Mouse (Mus musculus) neural tube, embryonic 11.5 days (tissue): ENCODE results near the gene Slco4c1. TPM values are rescaled to one million over a fixed set of nuclear protein-coding genes. Genes with fewer than 3 reads are reported as not detected.
A peak's percentile ranks its signal among the peaks of the same experiment; 100 is the strongest.

ENCODE experiments used
- ATAC-seq: fragments of 200-750 bp; cut with Nextera tagmentation; 2 replicates; pipeline ENCODE4 v1.8.0; 2017; ENCODE audit warnings: moderate number of reproducible peaks, mild to moderate bottlenecking, moderate TSS enrichment, moderate library complexity; ENCODE audit not compliant: insufficient read depth, low FRiP score, low TSS enrichment
- DNase-seq: peaks from one replicate; pipeline ENCODE4 v3.0.0-alpha.2; 2015; ENCODE audit warnings: low spot score
- H3K27ac ChIP-seq: fragments of 300-500 bp; sonication (generic); 2 replicates; pipeline ENCODE4 v1.5.1; 2014; ENCODE audit warnings: low read depth, mild to moderate bottlenecking, low read length
- H3K27me3 ChIP-seq: fragments of 300-500 bp; sonication (generic); 2 replicates; pipeline ENCODE4 v1.6.1; 2014; ENCODE audit warnings: mild to moderate bottlenecking, low read length, mixed read lengths; ENCODE audit not compliant: control insufficient read depth, insufficient read depth
- H3K36me3 ChIP-seq: fragments of 300-500 bp; sonication (generic); 2 replicates; pipeline ENCODE4 v1.6.1; 2014; ENCODE audit warnings: mild to moderate bottlenecking, low read length, moderate library complexity, mixed read lengths; ENCODE audit not compliant: control insufficient read depth, insufficient read depth
- H3K4me1 ChIP-seq: fragments of 300-500 bp; sonication (generic); 2 replicates; pipeline ENCODE4 v1.6.1; 2014; ENCODE audit warnings: low read length, mixed read lengths; ENCODE audit not compliant: control insufficient read depth, insufficient read depth
- H3K4me2 ChIP-seq: fragments of 300-500 bp; sonication (generic); 2 replicates; pipeline ENCODE4 v1.6.1; 2014; ENCODE audit warnings: low read depth, mild to moderate bottlenecking, moderate library complexity
- H3K4me3 ChIP-seq: fragments of 300-500 bp; sonication (generic); 2 replicates; pipeline ENCODE4 v1.5.1; 2014; ENCODE audit warnings: low read depth, low read length
- H3K9ac ChIP-seq: fragments of 300-500 bp; sonication (generic); 2 replicates; pipeline ENCODE4 v1.6.1; 2014; ENCODE audit warnings: mild to moderate bottlenecking, low read length
- H3K9me3 ChIP-seq: fragments of 300-500 bp; sonication (generic); 2 replicates; pipeline ENCODE4 v1.6.1; 2016; ENCODE audit warnings: low read length; ENCODE audit not compliant: control insufficient read depth
- WGBS: fragments of 180-500 bp; shearing (Covaris S2); extraction: QIAGEN DNeasy Blood & Tissue Kit; methylation state at CpG from one replicate; pipeline ENCODE4 v1.1.7; 2014; 5-methylcytosine and 5-hydroxymethylcytosine counted together
- polyA plus RNA-seq: library from polyadenylated mRNA; unstranded; fragments of >200 nt; fragmentation: Nextera tagmentation; extraction: Ambion mirVana; gene quantifications from 2 replicates; pipeline ENCODE4 v1.2.1, GENCODE M21; 2014

Gene Slco4c1
- not detected in 2 replicates for polyA plus RNA-seq

DNA sequence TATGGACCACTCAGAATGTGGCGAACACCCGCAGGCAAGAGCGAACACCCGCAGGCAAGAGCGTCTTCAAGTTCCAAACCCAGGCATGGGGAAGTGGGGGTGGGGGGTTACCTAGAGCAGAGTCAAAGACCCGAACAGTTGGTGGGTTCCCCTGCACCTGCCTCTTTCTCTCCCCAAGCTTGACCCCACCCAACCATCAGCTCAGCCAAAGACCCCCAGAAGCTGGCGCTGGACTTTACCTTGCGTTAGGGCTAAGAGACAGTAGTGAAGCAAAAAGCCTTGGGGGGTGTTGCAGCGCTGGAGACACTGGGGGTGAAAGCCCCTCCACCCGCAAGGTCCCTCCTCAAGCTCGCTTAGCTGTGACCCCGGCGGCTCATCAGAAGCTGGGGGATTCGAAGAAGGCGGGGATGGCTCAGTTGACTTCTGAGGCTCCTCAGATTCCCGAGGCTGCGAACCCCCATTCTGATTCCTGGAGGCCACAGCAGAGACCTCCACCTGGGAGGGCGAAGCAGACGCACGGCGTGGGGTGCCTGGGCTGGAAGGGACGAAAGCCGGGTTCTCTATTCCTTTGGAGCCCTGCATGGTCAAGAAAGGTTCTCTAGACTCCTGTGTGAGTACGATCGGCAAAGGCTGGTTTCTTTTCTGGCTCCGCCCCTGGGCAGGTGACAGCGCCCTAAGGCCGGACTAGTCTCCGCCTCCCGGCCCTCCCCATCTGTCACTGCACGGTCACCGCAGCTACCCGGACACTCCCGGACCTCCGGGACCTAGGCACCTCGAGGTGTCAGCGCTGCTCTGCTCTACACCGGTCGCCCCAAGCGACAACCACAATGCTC, at the start of gene Slco4c1:
Gene Slco4c1, minus strand, starts transcription at position 644 of the 833 bp plus-strand sequence.
- ATAC-seq (peak; percentile 82), DNase-seq (peak; percentile 43)
- no peaks in the 10 kb centered on the region for H3K36me3 ChIP-seq
- no peak within 1 kb of the TSS for H3K27ac ChIP-seq
- H3K9ac ChIP-seq: peak within 1 kb of the TSS; percentile 49
- peaks cover 4% of the 10 kb centered on the region; the same call in 1 of the 2 replicates for H3K27me3 ChIP-seq
- H3K4me2 ChIP-seq: peak within 1 kb of the TSS; percentile 78
- WGBS: 1% methylated on average over 40 of the region's 40 CpGs
- H3K9me3 ChIP-seq: no peaks in the 10 kb centered on the region
- peak within 1 kb of the TSS; percentile 46 for H3K4me3 ChIP-seq
- no peaks in the 10 kb centered on the region for H3K4me1 ChIP-seq

GRCm38 (mm10) chr1:96917333-96917732, 45.4 kb upstream of the Slco4c1 start:
- no peak for ATAC-seq
- Histone ChIP-seq H3K4me3 (no peak overlapping the region), H3K4me2 (no peak overlapping the region), H3K36me3 (no peaks in the 10 kb centered on the region), H3K9me3 (no peaks in the 10 kb centered on the region), H3K27ac (no peak overlapping the region), H3K9ac (no peak overlapping the region), H3K4me1 (no peaks in the 10 kb centered on the region), H3K27me3 (no peaks in the 10 kb centered on the region)
- DNase-seq: no peak

DNA sequence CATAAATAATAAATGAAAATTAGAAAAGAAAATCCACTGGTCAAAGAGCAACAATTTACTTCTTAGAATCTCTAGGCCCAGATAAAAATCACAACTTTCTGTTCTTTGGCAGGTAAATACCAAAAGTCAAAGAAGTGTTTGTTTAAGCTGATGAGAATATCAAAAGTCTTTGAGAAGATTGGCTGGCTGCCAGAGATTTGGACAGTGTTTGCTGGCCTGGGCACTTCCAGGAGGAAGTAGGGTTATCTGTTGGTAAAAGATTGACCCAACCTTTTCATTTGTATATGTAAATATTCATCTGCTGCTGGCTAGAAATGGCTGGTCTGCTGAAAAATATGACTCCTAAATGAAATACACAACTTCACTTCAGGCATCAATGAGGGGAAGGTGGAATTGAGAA, 11.8 kb upstream of the Slco4c1 start:
- Histone ChIP-seq H3K9me3 (no peaks in the 10 kb centered on the region), H3K4me3 (no peak overlapping the region), H3K27ac (no peak overlapping the region), H3K4me1 (no peaks in the 10 kb centered on the region), H3K27me3 (no peaks in the 10 kb centered on the region), H3K9ac (no peak overlapping the region), H3K36me3 (no peaks in the 10 kb centered on the region), H3K4me2 (no peak overlapping the region)
- no peak for ATAC-seq
- DNase-seq: no peak

DNA sequence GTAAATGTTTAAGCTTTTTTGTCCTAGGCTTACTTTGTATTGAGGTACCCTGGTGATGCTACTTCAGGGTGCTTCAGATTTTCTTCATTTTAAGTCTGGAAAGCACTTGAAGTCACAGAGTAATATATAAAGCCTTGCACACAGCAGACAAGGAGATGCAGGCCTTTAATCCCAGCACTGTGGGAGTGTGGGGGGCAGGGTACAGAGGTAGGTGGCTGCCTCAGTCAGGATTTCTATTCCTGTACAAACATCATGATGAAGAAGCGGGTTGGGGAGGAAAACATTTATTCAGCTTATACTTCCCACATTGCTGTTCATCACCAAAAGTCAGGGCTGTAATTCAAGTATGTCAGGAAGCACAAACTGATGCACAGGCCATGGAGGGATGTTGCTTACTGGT, 6.6 kb upstream of the Slco4c1 start:
- Histone ChIP-seq H3K4me3 (no peak overlapping the region), H3K27ac (no peak overlapping the region), H3K4me1 (no peaks in the 10 kb centered on the region), H3K9me3 (no peaks in the 10 kb centered on the region), H3K27me3 (no peaks in the 10 kb centered on the region), H3K9ac (no peak overlapping the region), H3K4me2 (no peak overlapping the region), H3K36me3 (no peaks in the 10 kb centered on the region)
- no peak for ATAC-seq
- no peak for DNase-seq
- 81% methylated on average over 1 of the region's 1 CpGs for WGBS

GRCm38 (mm10) chr1:96876076-96876475, 4.1 kb upstream of the Slco4c1 start:
- no peak overlapping the region for H3K9ac ChIP-seq
- no peak overlapping the region for H3K4me3 ChIP-seq
- H3K27me3 ChIP-seq: peaks cover 4% of the 10 kb centered on the region; the same call in 1 of the 2 replicates
- no peaks in the 10 kb centered on the region for H3K9me3 ChIP-seq
- H3K4me1 ChIP-seq: no peaks in the 10 kb centered on the region
- H3K27ac ChIP-seq: no peak overlapping the region
- WGBS: 88% methylated on average over 1 of the region's 1 CpGs
- no peak for DNase-seq
- H3K36me3 ChIP-seq: no peaks in the 10 kb centered on the region
- no peak overlapping the region for H3K4me2 ChIP-seq
- ATAC-seq: no peak

DNA sequence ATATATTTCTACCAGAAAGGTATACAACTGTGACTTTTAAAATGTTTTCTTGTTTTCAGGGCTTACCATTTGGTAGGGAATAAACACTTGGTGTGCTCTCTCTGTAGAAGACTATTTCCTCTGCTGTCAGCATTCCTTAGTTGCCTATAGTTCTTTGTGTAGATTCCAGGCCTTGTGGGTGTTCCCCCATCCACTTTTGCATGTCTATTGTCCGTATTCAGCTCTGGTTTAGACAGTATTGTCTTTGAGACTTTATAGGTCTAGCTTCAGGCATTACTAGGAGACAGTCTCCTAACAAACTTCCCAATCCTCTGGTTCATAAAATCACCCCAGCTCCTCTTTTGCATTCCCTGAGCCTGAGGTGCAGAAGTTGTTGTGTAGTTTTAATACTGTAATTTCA, 2.7 kb upstream of the Slco4c1 start:
- no peaks in the 10 kb centered on the region for H3K36me3 ChIP-seq
- ATAC-seq (no peak), DNase-seq (no peak)
- peaks cover 4% of the 10 kb centered on the region; the same call in 1 of the 2 replicates for H3K27me3 ChIP-seq
- no peaks in the 10 kb centered on the region for H3K4me1 ChIP-seq
- H3K4me2 ChIP-seq: no peak overlapping the region
- H3K27ac ChIP-seq: no peak overlapping the region
- H3K9me3 ChIP-seq: no peaks in the 10 kb centered on the region
- 56% methylated on average over 1 of the region's 1 CpGs for WGBS
- no peak overlapping the region for H3K4me3 ChIP-seq
- no peak overlapping the region for H3K9ac ChIP-seq

GRCm38 (mm10) chr1:96872361-96872693, 356 bp upstream of the Slco4c1 start:
- Histone ChIP-seq H3K27me3 (peaks cover 4% of the 10 kb centered on the region; the same call in 1 of the 2 replicates), H3K4me1 (no peaks in the 10 kb centered on the region), H3K4me3 (peak overlapping the region; percentile 46), H3K9me3 (no peaks in the 10 kb centered on the region), H3K36me3 (no peaks in the 10 kb centered on the region), H3K4me2 (peak overlapping the region; percentile 78), H3K9ac (peak overlapping the region; percentile 49; the same call in 1 of the 2 replicates), H3K27ac (no peak overlapping the region)
- no peak for DNase-seq
- 3% methylated on average over 10 of the region's 10 CpGs for WGBS
- ATAC-seq: no peak

GRCm38 (mm10) chr1:96870764-96871307, 1.1 kb downstream of the Slco4c1 start:
- no peaks in the 10 kb centered on the region for H3K4me1 ChIP-seq
- WGBS: 10% methylated on average over 7 of the region's 7 CpGs
- no peak overlapping the region for H3K9ac ChIP-seq
- H3K4me3 ChIP-seq: no peak overlapping the region
- no peak for ATAC-seq
- no peak overlapping the region for H3K27ac ChIP-seq
- no peaks in the 10 kb centered on the region for H3K9me3 ChIP-seq
- DNase-seq: no peak
- H3K27me3 ChIP-seq: peaks cover 4% of the 10 kb centered on the region; the same call in 1 of the 2 replicates
- no peaks in the 10 kb centered on the region for H3K36me3 ChIP-seq
- no peak overlapping the region for H3K4me2 ChIP-seq

DNA sequence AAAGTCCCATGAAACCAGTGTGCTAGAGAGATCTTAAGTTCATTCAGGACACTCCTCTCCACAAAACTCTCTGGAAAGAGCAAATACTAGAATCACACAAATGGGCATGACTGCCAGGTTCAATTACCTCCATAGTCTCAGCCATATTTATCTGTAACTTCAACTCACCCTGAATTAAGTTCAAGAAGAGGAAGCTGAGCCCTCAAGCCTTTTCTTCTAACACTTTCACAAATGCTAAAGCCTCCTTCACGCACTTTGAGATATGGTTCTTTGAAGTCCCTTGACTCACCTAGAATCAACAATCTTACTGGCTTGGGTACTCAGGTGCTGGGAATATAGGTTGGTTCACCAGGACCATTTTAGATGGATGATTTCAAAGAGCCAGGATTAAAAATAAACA, 3.2 kb downstream of the Slco4c1 start:
- no peaks in the 10 kb centered on the region for H3K9me3 ChIP-seq

More for the DNA sequence above, 3.2 kb downstream of the Slco4c1 start:
- no peaks in the 10 kb centered on the region for H3K36me3 ChIP-seq
- H3K4me3 ChIP-seq: no peak overlapping the region
- no peak overlapping the region for H3K27ac ChIP-seq
- no peaks in the 10 kb centered on the region for H3K4me1 ChIP-seq
- no peak overlapping the region for H3K9ac ChIP-seq
- H3K27me3 ChIP-seq: peaks cover 4% of the 10 kb centered on the region; the same call in 1 of the 2 replicates
- DNase-seq (no peak), ATAC-seq (no peak)
- WGBS: 94% methylated on average over 1 of the region's 1 CpGs
- H3K4me2 ChIP-seq: no peak overlapping the region
